Mouse (Mus musculus) megakaryocyte, embryonic 14.5 days (primary cell): ENCODE measurements at regions not wholly inside any gene's neighbourhood (a gene's known extent, or its start where the extent isn't known, plus 50 kb on each side); places are given as distances from the start of the nearest gene placed in this dataset.

Experiments used
- FLI1 ChIP-seq: IDR thresholded peaks from 2 replicates; pipeline ENCODE4 v1.6.1; 2012; ENCODE audit warnings: low read length, inconsistent platforms, mixed read lengths
- GATA1 ChIP-seq: IDR thresholded peaks from 3 replicates; pipeline ENCODE4 v1.6.1; 2012; ENCODE audit warnings: mixed read lengths, low read length, inconsistent platforms, borderline replicate concordance

GRCm38 (mm10) chr14:76936671-76937070, 99.9 kb upstream of the Ccdc122 start:
- TF ChIP-seq GATA1 (no peak), FLI1 (no peak)
